Mouse (Mus musculus) hindbrain, embryonic 13.5 days (tissue): ENCODE data around the gene Zfp781. TPM values are rescaled to one million over a fixed set of nuclear protein-coding genes. Genes with fewer than 3 reads are reported as not detected.
"Not testable (repeated sequence)": the region's sequence is repeated elsewhere in the genome, so short reads cannot be mapped to it uniquely, and the experiment has no call there.

Experiments used
- ATAC-seq: fragments of 200-750 bp; cut with Nextera tagmentation; 2 replicates; pipeline ENCODE4 v1.8.0; 2017; ENCODE audit warnings: moderate TSS enrichment; ENCODE audit not compliant: low FRiP score
- H3K27ac ChIP-seq: fragments of 300-500 bp; sonication (generic); 2 replicates; pipeline ENCODE4 v1.5.1; 2015; ENCODE audit warnings: inconsistent platforms, mild to moderate bottlenecking, moderate library complexity
- H3K27me3 ChIP-seq: fragments of 300-500 bp; sonication (generic); 2 replicates; pipeline ENCODE4 v1.6.1; 2015; ENCODE audit warnings: mild to moderate bottlenecking, inconsistent platforms
- H3K36me3 ChIP-seq: fragments of 300-500 bp; sonication (generic); 2 replicates; pipeline ENCODE4 v1.6.1; 2015; ENCODE audit warnings: mild to moderate bottlenecking, inconsistent platforms
- H3K4me1 ChIP-seq: fragments of 300-500 bp; sonication (generic); replicated peaks from 2 replicates; pipeline ENCODE4 v1.6.1; 2015; ENCODE audit warnings: inconsistent platforms
- H3K4me2 ChIP-seq: fragments of 300-500 bp; sonication (generic); 2 replicates; pipeline ENCODE4 v1.6.1; 2015; ENCODE audit warnings: inconsistent platforms, mild to moderate bottlenecking, moderate library complexity
- H3K4me3 ChIP-seq: fragments of 300-500 bp; sonication (generic); 2 replicates; pipeline ENCODE4 v1.5.1; 2015; ENCODE audit warnings: mild to moderate bottlenecking, inconsistent platforms
- H3K9ac ChIP-seq: fragments of 300-500 bp; sonication (generic); 2 replicates; pipeline ENCODE4 v1.6.1; 2015; ENCODE audit warnings: mild to moderate bottlenecking, inconsistent platforms
- H3K9me3 ChIP-seq: fragments of 300-500 bp; sonication (generic); 2 replicates; pipeline ENCODE4 v1.6.1; 2016; ENCODE audit warnings: inconsistent platforms
- WGBS: fragments of 180-500 bp; shearing (Covaris S2); methylation state at CpG from one replicate; pipeline ENCODE4 v1.1.7; 2015; 5-methylcytosine and 5-hydroxymethylcytosine counted together
- polyA plus RNA-seq: library from polyadenylated mRNA; unstranded; fragments of >200 nt; fragmentation: Nextera tagmentation; extraction: Ambion mirVana; gene quantifications from 2 replicates; pipeline ENCODE4 v1.2.1, GENCODE M21; 2015

Zfp781 gene
- polyA plus RNA-seq, result 4.9 and 8.2 TPM in 2 replicates

DNA sequence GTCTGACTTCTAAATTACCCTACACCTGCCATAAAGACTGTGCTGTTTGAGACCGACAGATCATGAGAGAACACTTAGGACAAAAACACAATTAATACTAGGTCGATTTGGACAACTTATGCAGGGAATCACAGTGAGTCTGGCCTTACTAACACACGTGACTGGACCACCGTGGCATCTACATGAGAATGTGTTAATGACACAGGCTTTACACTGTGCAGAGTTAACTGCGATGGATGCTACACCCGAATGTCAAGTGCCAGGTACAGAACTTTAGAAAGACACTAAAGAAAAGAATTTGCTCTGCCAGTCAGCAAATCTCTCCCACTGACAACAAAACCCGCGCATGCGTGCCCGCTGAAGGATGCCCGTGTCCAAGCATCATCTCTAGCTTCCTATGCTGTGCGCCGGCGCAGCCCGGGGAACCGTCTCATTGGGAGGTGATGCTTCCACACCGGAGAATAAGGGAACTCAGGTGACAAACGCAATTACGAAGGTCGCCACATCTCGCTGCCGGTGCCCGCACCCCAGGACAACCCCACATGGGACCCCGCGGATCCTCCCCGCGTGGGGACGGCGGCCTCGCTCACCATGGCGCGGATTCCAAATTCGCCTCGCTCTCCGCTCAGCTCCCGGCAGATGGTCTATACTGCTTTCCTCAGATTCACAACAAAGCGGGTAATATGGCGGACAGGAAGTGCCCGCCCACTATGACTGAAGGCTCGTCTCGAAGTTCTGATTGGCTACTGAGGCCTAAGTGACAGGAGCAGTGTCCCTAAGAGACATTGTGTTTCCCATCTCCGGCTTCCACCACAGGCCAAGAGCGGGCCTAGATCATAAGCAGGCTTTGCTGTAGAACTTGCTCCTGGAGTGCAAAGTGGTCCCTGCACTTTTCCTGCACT lies at the start of gene Zfp781:
Zfp781 (minus strand) TSS at position 639 of the 902 bp plus-strand sequence.
- H3K4me2 ChIP-seq, H3K4me3 ChIP-seq, H3K36me3 ChIP-seq, H3K4me1 ChIP-seq, H3K9me3 ChIP-seq, H3K27me3 ChIP-seq, H3K27ac ChIP-seq, H3K9ac ChIP-seq: not testable (repeated sequence)
- no CpG with 5 or more reads among the region's 43 CpGs for WGBS
- ATAC-seq, result peak; percentile 98

DNA sequence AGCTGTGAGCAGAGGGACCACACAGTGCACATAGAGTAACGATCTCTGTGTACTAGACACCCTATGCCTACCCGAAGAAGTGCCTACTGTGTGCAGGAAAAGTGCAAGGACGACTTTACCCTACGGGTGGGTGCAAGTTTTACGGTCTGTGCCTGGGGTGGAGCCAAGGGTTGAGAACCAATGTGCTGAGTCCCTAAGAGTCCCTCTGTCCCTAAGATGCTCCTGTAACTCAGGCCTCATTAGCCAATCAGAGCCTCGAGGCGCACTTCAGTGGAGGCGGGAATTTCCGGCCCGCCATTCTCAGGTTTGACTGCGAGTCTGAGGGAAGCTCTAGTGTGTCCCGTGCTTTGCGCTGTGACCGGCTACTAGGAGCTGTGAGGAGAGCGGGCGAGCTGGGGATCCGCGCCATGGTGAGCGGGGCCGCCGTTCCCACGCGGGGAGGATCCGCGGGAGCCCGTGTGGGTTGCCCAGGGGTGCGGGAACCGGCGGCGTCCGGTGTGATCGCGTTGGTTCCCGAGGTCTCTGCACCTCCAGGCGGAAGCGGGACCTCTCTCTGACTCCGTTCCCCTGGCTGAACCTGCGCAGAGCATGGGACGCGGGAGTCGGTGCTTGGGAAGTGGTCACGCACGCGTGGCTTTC lies 48.2 kb upstream of the Zfp781 start:
- not testable (repeated sequence) for H3K4me3 ChIP-seq, H3K27me3 ChIP-seq, H3K4me1 ChIP-seq, H3K36me3 ChIP-seq, H3K4me2 ChIP-seq, H3K9me3 ChIP-seq, H3K27ac ChIP-seq, ATAC-seq, H3K9ac ChIP-seq
- no CpG with 5 or more reads among the region's 44 CpGs for WGBS

DNA sequence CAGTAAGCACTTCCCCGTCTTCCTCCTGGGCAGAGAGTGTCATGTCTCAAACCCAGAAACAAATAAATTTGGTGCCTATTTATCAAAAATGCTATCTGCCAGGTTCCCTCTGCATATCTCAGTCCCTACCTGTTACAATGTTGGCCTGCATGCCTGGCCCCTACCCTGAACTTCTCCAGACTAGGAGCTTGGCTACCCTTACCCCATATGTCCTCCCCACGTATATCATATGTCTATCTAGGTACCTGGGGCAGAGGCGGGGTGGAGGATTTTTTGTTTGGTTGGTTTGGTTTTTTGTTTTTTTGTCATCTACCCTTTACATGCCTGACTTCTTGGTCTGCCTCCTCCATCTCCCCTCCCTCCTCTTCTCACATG lies 451 bp upstream of the Zfp781 start:
- ATAC-seq, result peak; percentile 59
- not testable (repeated sequence) for H3K4me2 ChIP-seq, H3K36me3 ChIP-seq, H3K4me1 ChIP-seq, H3K27me3 ChIP-seq, H3K4me3 ChIP-seq, H3K27ac ChIP-seq, H3K9ac ChIP-seq, H3K9me3 ChIP-seq
- no CpG with 5 or more reads among the region's 3 CpGs for WGBS

DNA sequence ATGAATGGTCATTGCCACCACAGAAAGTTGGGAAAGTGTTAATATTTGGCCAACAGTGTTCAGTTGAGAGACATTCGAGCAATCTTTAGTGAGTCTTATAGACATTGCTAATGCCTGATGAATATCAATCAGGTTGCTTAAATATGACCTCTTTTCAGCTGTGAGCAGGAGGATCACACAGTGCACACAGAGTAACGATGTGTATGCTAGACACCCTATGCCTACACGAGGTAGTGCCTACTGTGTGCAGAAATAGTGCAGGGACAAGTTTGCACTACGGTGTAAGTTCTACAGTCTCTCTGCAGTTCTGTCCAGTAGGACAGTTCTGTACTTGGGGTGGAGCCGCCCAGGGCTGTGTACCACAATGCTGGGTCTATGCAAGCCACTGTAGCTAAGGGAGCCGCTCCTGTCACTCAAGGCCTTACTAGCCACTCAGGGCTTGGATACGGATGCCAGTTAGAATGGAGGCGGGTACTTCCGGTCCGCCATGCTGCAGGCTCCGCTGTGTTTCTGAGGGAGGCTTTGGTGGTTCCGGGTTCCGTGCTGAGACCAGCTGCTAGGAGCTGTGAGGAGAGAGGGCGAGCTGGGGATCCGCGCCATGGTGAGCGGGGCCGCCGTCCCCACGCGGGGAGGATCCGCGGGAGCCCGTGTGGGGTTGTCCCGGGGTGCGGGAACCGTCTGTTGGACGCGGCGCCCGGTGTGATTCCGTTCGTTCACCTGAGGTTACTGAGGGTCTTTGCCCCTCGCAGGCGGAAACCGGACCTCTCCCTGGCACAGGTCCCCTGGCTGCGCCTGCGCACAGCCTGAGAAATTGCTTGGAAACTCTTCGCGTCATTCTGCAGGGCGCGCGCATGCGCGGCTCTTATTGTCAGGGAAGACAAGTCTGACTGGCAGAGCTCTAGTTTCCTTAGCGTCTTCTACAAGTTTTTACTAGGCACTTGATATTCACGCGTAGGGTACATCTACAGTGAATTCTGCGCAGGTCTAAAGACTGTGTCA lies 66.6 kb downstream of the Zfp781 start, which contains the start of gene Gm32687:
Gm32687 (plus strand) TSS at position 526 of the 999 bp plus-strand sequence.
- not testable (repeated sequence) for H3K27me3 ChIP-seq, H3K27ac ChIP-seq, H3K4me3 ChIP-seq, H3K4me2 ChIP-seq, H3K9me3 ChIP-seq, H3K36me3 ChIP-seq, H3K4me1 ChIP-seq, H3K9ac ChIP-seq
- peak; percentile 100 for ATAC-seq
- 18% methylated on average over 5 of the region's 49 CpGs for WGBS

Other genes with a start within 250 kb of the Zfp781 start
- gene Zfp433, start 225.7 kb downstream of the Zfp781 start, polyA plus RNA-seq, result 17.5 and 18.3 TPM in 2 replicates
- gene Gm3055, start 159.3 kb downstream of the Zfp781 start, polyA plus RNA-seq, result 16.6 and 16.7 TPM in 2 replicates
- 2.6 and 3.4 TPM in 2 replicates for gene Gm4767, start 118.3 kb downstream of the Zfp781 start, polyA plus RNA-seq
- 13.7 and 14.8 TPM in 2 replicates for gene Gm32687, start 66.5 kb downstream of the Zfp781 start, polyA plus RNA-seq
- gene Zfp873, start 117.6 kb upstream of the Zfp781 start, polyA plus RNA-seq, result 13.9 and 14.4 TPM in 2 replicates
- gene BC024063, start 152.9 kb upstream of the Zfp781 start, polyA plus RNA-seq, result 7.1 and 7.6 TPM in 2 replicates
- gene AU041133, start 197.5 kb upstream of the Zfp781 start, polyA plus RNA-seq, result 9.1 and 9.6 TPM in 2 replicates